ENCODE assay signal across 8 mouse cellular contexts in genomic region chr9:53383951-53384866, GRCm38 (mm10). TPM values are rescaled to one million over a fixed set of nuclear protein-coding genes. Genes with fewer than 3 reads are reported as not detected.
DNase-seq lines count a peak whose midpoint lies in the region; ATAC-seq lines count a peak whose summit lies in the region.

Gene Kdelc2 (plus strand): TSS chr9:53384025.

- peaks cover 15% of the 10 kb centered on the region for H3K4me1 ChIP-seq in hindbrain, embryonic 10.5 days (replicated peaks)
- peaks cover 11% of the 10 kb centered on the region for H3K4me1 ChIP-seq in lung, embryonic 16.5 days (replicated peaks; ENCODE audit: control insufficient read depth, insufficient read depth, low read length)

- DNase-seq in Muller cell, postnatal 12 days (ENCODE audit: inconsistent ontology term), result peak; percentile 93
- DNase-seq in cerebellum, adult 8-10 months, result peak; percentile 60
- peak; percentile 82 to 83 for DNase-seq in frontal cortex, adult 2 months (ENCODE audit: extremely low spot score in 1 of 2, low spot score in 1 of 2)
- peak; percentile 88 for DNase-seq in hindbrain, embryonic 10.5 days (ENCODE audit: low spot score)
- DNase-seq in layer of hippocampus, adult 9-11 months, result peak; percentile 88
- peak; percentile 78 for DNase-seq in ovary, adult 18-20 months (ENCODE audit: low spot score)
- peak; percentile 54 for DNase-seq in thymus, postnatal 4 days

- no peaks in the 10 kb centered on the region for H3K36me3 ChIP-seq in hindbrain, embryonic 10.5 days
- H3K36me3 ChIP-seq in lung, embryonic 16.5 days (ENCODE audit: control insufficient read depth, insufficient read depth, low read length), result peaks cover 4% of the 10 kb centered on the region; the same call in 1 of the 2 replicates

- peak; percentile 97 for ATAC-seq in lung, embryonic 16.5 days (ENCODE audit: low read depth)

- H3K27ac ChIP-seq in hindbrain, embryonic 10.5 days, result peak within 1 kb of the TSS; percentile 97
- peak within 1 kb of the TSS; percentile 99 for H3K27ac ChIP-seq in lung, embryonic 16.5 days (ENCODE audit: low read length)

- H3K4me2 ChIP-seq in lung, embryonic 16.5 days (ENCODE audit: low read depth, low read length), result peak within 1 kb of the TSS; percentile 63

- H3K4me3 ChIP-seq in hindbrain, embryonic 10.5 days, result peak within 1 kb of the TSS; percentile 83
- peak within 1 kb of the TSS; percentile 70 for H3K4me3 ChIP-seq in lung, embryonic 16.5 days (ENCODE audit: low read length)

- H3K9ac ChIP-seq in lung, embryonic 16.5 days (ENCODE audit: low read length), result peak within 1 kb of the TSS; percentile 90

- H3K27me3 ChIP-seq in hindbrain, embryonic 10.5 days (ENCODE audit: insufficient read depth, poor library complexity, severe bottlenecking), result no peaks in the 10 kb centered on the region
- H3K27me3 ChIP-seq in lung, embryonic 16.5 days (ENCODE audit: control insufficient read depth, insufficient read depth, low read depth, low read length), result no peaks in the 10 kb centered on the region

- under 1% methylated on average over 75 of the region's 75 CpGs for WGBS in hindbrain, embryonic 10.5 days
- WGBS in lung, embryonic 16.5 days, result under 1% methylated on average over 64 of the region's 75 CpGs

- no peaks in the 10 kb centered on the region for H3K9me3 ChIP-seq in hindbrain, embryonic 10.5 days
- H3K9me3 ChIP-seq in lung, embryonic 16.5 days (ENCODE audit: control insufficient read depth, low read length), result no peaks in the 10 kb centered on the region

RNA-seq across cellular contexts. Expression of gene Kdelc2, which starts in this region (rescaled TPM):
- polyA plus RNA-seq in frontal cortex, adult 2 months (2012; rRNA removed), result 4.4 and 4.9 TPM in 2 replicates
- 8.6 and 10.9 TPM in 2 replicates for polyA plus RNA-seq in hindbrain, embryonic 10.5 days (2016; fragmentation: Nextera tagmentation; extraction: Ambion mirVana)
- 51.6 and 53.7 TPM in 2 replicates for polyA plus RNA-seq in lung, embryonic 16.5 days (2015; fragmentation: Nextera tagmentation; extraction: Ambion mirVana)

Comparison
In these comparisons a context has a peak if more than half of its experiments do, and no peak if none do; other contexts are left out.
1. Peak in every context shown above with its lines: DNase-seq, ATAC-seq, H3K4me3 ChIP-seq and H3K27ac ChIP-seq.